Mouse (Mus musculus) CD4-positive helper T cell, adult 2 months (primary cell): ENCODE results near the gene Ly86.

Source experiments
- DNase-seq: peaks from one replicate; pipeline ENCODE4 v3.0.0-alpha.2; 2012; ENCODE audit warnings: low read depth, missing footprints, low spot score

The Ly86 gene

GRCm38 (mm10) chr13:37458557-37458956 is 113.5 kb downstream of the Ly86 start:
- DNase-seq = no peak

- no peak for DNase-seq
Measured at GRCm38 (mm10) chr13:37459022-37459421, 114.0 kb downstream of the Ly86 start.

- no peak for DNase-seq
Measured at GRCm38 (mm10) chr13:37459957-37460930, 115.2 kb downstream of the Ly86 start.

- DNase-seq = no peak
Measured at GRCm38 (mm10) chr13:37462049-37462702, 117.2 kb downstream of the Ly86 start.

GRCm38 (mm10) chr13:37465710-37466109 is 120.7 kb downstream of the Ly86 start:
- no peak for DNase-seq

GRCm38 (mm10) chr13:37467795-37468194 is 122.8 kb downstream of the Ly86 start:
- DNase-seq = peak; percentile 46
